Mouse (Mus musculus) G1E (cell line): ENCODE results near the gene Pde2a.

Experiments used
- CTCF ChIP-seq: IDR thresholded peaks from 2 replicates; pipeline ENCODE4 v1.5.1; 2012; ENCODE audit warnings: low read depth, low read length, inconsistent platforms, mixed read lengths
- TAL1 ChIP-seq: conservative IDR thresholded peaks from 2 replicates; pipeline ENCODE4 v1.6.1; 2012; ENCODE audit warnings: low read depth, low read length, inconsistent platforms, mixed read lengths

DNA sequence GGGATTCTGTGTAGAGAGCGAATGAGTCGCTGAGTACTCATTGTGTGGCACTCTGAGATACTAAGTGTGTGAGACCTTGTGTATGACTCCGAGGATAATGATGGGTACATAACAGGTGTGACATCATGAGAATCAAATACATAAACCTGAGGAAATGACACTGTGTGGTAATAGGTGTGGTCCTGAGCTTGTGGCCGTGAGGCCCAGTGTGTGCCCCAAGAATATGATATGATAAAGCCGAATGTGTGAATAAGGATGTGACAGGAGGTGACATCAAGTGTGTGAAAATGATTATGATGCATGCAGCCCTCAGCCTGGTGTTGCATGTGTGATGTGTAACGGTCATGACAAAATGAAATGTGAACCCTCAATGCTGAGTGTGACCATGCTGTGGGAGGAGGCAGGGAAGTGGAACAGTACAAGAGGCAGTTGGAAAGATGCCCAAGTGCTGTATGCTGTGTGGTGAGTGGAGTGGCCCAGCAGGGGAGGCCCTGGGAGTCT, 45.1 kb downstream of the Pde2a start:
- TF ChIP-seq CTCF = no peak
- TF ChIP-seq TAL1 = no peak
